Mouse (Mus musculus) retina, postnatal 1 day (tissue): ENCODE measurements around the gene Cyp2a12.
"Not testable (repeated sequence)": the region's sequence is repeated elsewhere in the genome, so short reads cannot be mapped to it uniquely, and the experiment has no call there.

Experiments used
- DNase-seq: peaks from one replicate; pipeline ENCODE4 v3.0.0-alpha.2; 2012

The Cyp2a12 gene

GRCm38 (mm10) chr7:27028789-27029188, at the start of gene Cyp2a12:
TSS of gene Cyp2a12 (plus strand) at chr7:27029081.
- DNase-seq = no peak

GRCm38 (mm10) chr7:26981464-26981863, 47.4 kb upstream of the Cyp2a12 start:
- DNase-seq = not testable (repeated sequence)

- DNase-seq = not testable (repeated sequence)
Observed at GRCm38 (mm10) chr7:26981937-26982336, 46.9 kb upstream of the Cyp2a12 start.

GRCm38 (mm10) chr7:26982551-26982950, 46.3 kb upstream of the Cyp2a12 start:
- no peak for DNase-seq

- not testable (repeated sequence) for DNase-seq
Observed at GRCm38 (mm10) chr7:26983151-26983550, 45.7 kb upstream of the Cyp2a12 start.

GRCm38 (mm10) chr7:27026581-27026980, 2.3 kb upstream of the Cyp2a12 start:
- not testable (repeated sequence) for DNase-seq

- not testable (repeated sequence) for DNase-seq
Observed at GRCm38 (mm10) chr7:27048886-27049285, 20.0 kb downstream of the Cyp2a12 start.

GRCm38 (mm10) chr7:27059333-27059732, 30.5 kb downstream of the Cyp2a12 start:
- not testable (repeated sequence) for DNase-seq

- DNase-seq = not testable (repeated sequence)
Observed at GRCm38 (mm10) chr7:27059896-27060295, 31.0 kb downstream of the Cyp2a12 start.

GRCm38 (mm10) chr7:27078641-27079040, 49.8 kb downstream of the Cyp2a12 start:
- DNase-seq = no peak

GRCm38 (mm10) chr7:27081625-27082024, 52.7 kb downstream of the Cyp2a12 start:
- no peak for DNase-seq
